Mouse (Mus musculus): ENCODE data around the gene Mief1. TPM values are rescaled to one million over a fixed set of nuclear protein-coding genes. Genes with fewer than 3 reads are reported as not detected.

The Mief1 gene
- polyA plus RNA-seq, 1 experiment from 2014 or later, result 35.2 TPM

GRCm38 (mm10) chr15:80277107-80277506, 43.3 kb downstream of the Mief1 start:
- Histone ChIP-seq H3K4me3 (ENCODE audit: low read depth, low read length) (no peak overlapping the region), H3K9me3 (replicated peaks; ENCODE audit: control insufficient read depth, low read length, poor library complexity, severe bottlenecking) (no peaks in the 10 kb centered on the region), H3K27me3 (ENCODE audit: control insufficient read depth, insufficient read depth, low read depth, low read length) (no peaks in the 10 kb centered on the region; the same call in 1 of the 2 replicates), H3K9ac (ENCODE audit: low read depth, low read length) (no peak overlapping the region), H3K4me2 (ENCODE audit: low read length) (no peak overlapping the region), H3K4me1 (ENCODE audit: control insufficient read depth, insufficient read depth, low read length) (peaks cover 2% of the 10 kb centered on the region; the same call in 1 of the 2 replicates), H3K36me3 (ENCODE audit: control insufficient read depth, insufficient read depth, low read length) (no peaks in the 10 kb centered on the region), H3K27ac (ENCODE audit: low read length) (no peak overlapping the region)
- 0 out of 2 replicates have a peak, but pooled peaks have one; percentile 28 for ATAC-seq
- 37% methylated on average over 9 of the region's 9 CpGs for WGBS

- 4% methylated on average over 6 of the region's 6 CpGs for WGBS
- ATAC-seq, result no peak
- Histone ChIP-seq H3K4me2 (ENCODE audit: low read length) (no peak overlapping the region), H3K9ac (ENCODE audit: low read depth, low read length) (no peak overlapping the region), H3K27me3 (ENCODE audit: control insufficient read depth, insufficient read depth, low read depth, low read length) (no peaks in the 10 kb centered on the region; the same call in 1 of the 2 replicates), H3K27ac (ENCODE audit: low read length) (no peak overlapping the region), H3K36me3 (ENCODE audit: control insufficient read depth, insufficient read depth, low read length) (no peaks in the 10 kb centered on the region), H3K4me3 (ENCODE audit: low read depth, low read length) (no peak overlapping the region), H3K4me1 (ENCODE audit: control insufficient read depth, insufficient read depth, low read length) (no peaks in the 10 kb centered on the region; the same call in 1 of the 2 replicates), H3K9me3 (replicated peaks; ENCODE audit: control insufficient read depth, low read length, poor library complexity, severe bottlenecking) (no peaks in the 10 kb centered on the region)
These were observed 43.8 kb downstream of the Mief1 start for GRCm38 (mm10) chr15:80277625-80278024.

DNA sequence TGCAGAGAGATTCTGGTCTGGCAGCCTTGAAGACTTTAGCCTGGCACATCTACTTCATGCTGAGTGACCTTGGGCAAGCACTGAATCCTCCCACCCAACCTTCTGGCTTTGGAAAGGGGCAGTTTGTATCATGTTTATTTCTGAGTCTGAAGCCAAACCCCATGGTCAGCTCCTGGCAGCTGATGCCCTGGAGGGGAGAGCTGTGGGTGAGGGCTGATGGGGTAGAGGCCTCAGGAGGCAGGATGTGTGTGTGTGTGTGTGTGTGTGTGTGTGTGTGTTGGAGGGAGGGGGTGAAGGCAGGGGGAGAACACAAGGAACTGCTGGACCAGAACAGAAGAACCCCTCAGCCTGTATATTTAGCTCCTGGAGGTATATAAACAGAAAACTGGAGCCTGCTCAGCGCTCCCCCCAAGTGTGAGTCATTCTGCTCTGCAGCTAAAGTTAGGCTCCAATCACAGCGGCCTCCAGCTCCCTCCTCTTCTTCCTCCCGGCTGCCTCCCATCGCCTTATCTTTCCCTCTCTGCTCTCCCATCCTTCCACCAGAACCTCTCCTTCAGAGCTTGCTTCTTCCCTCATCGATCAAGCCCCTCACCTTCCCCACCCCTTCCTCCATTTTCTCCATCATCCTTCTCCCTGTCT, 44.4 kb downstream of the Mief1 start:
- Histone ChIP-seq H3K4me1 (ENCODE audit: control insufficient read depth, insufficient read depth, low read length) (no peaks in the 10 kb centered on the region), H3K4me2 (ENCODE audit: low read length) (no peak overlapping the region), H3K9ac (ENCODE audit: low read depth, low read length) (no peak overlapping the region), H3K27ac (ENCODE audit: low read length) (no peak overlapping the region), H3K27me3 (ENCODE audit: control insufficient read depth, insufficient read depth, low read depth, low read length) (no peaks in the 10 kb centered on the region; the same call in 1 of the 2 replicates), H3K36me3 (ENCODE audit: control insufficient read depth, insufficient read depth, low read length) (no peaks in the 10 kb centered on the region), H3K4me3 (ENCODE audit: low read depth, low read length) (no peak overlapping the region), H3K9me3 (replicated peaks; ENCODE audit: control insufficient read depth, low read length, poor library complexity, severe bottlenecking) (no peaks in the 10 kb centered on the region)
- 79% methylated on average over 5 of the region's 5 CpGs for WGBS
- ATAC-seq, result no peak

DNA sequence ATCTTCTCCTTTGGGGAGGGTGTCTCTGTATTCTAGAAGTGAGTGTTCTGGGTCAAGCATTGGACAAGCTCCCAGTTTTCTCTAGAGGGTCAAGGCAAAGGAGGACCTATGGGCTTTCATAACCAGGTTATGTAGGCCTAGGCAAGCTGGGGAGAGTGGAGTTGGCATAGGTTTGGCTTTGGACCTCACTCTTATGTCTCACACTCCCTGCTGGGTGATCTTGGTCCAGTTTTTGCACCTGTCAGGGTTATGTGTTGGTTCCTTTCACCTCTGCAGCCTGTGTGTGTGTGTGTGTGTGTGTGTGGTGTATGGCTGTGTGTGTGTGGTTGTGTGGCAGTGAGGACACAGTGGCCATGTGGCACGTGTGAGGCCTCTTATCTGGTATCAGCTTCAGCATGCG, 45.2 kb downstream of the Mief1 start:
- H3K36me3 ChIP-seq (ENCODE audit: control insufficient read depth, insufficient read depth, low read length), result no peaks in the 10 kb centered on the region
- no peaks in the 10 kb centered on the region; the same call in 1 of the 2 replicates for H3K27me3 ChIP-seq (ENCODE audit: control insufficient read depth, insufficient read depth, low read depth, low read length)
- WGBS, result 87% methylated on average over 2 of the region's 2 CpGs
- no peak for ATAC-seq
- H3K9me3 ChIP-seq (replicated peaks; ENCODE audit: control insufficient read depth, low read length, poor library complexity, severe bottlenecking), result no peaks in the 10 kb centered on the region
- H3K27ac ChIP-seq (ENCODE audit: low read length), result no peak overlapping the region
- H3K4me3 ChIP-seq (ENCODE audit: low read depth, low read length), result no peak overlapping the region
- H3K9ac ChIP-seq (ENCODE audit: low read depth, low read length), result no peak overlapping the region
- no peaks in the 10 kb centered on the region for H3K4me1 ChIP-seq (ENCODE audit: control insufficient read depth, insufficient read depth, low read length)
- no peak overlapping the region for H3K4me2 ChIP-seq (ENCODE audit: low read length)

DNA sequence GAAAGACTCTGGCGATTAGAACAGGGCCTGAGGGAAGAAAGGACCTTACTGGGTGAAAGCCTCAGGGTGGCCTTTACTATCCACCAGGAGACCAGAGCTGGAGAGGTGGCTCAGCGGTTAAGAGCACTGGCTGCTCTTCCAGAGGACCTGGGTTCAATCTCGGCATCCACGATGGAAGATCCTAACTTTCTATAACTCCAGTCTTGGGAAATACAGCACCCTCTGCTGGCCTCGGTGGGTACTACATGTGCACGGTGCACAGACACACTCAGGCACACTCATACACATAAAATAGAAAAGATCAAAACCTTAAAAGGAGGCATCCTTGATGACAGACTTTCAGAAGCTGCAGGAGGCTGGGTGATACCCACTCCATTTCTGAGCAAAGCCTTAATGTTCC, 46.8 kb downstream of the Mief1 start:
- H3K4me3 ChIP-seq (ENCODE audit: low read depth, low read length), result no peak overlapping the region
- H3K27ac ChIP-seq (ENCODE audit: low read length), result no peak overlapping the region
- peaks cover 9% of the 10 kb centered on the region for H3K27me3 ChIP-seq (ENCODE audit: control insufficient read depth, insufficient read depth, low read depth, low read length)
- no peaks in the 10 kb centered on the region for H3K9me3 ChIP-seq (replicated peaks; ENCODE audit: control insufficient read depth, low read length, poor library complexity, severe bottlenecking)
- WGBS, result 15% methylated on average over 6 of the region's 6 CpGs
- H3K4me2 ChIP-seq (ENCODE audit: low read length), result no peak overlapping the region
- no peaks in the 10 kb centered on the region for H3K4me1 ChIP-seq (ENCODE audit: control insufficient read depth, insufficient read depth, low read length)
- no peaks in the 10 kb centered on the region for H3K36me3 ChIP-seq (ENCODE audit: control insufficient read depth, insufficient read depth, low read length)
- ATAC-seq, result no peak
- no peak overlapping the region for H3K9ac ChIP-seq (ENCODE audit: low read depth, low read length)

- H3K4me3 ChIP-seq (ENCODE audit: low read depth, low read length), result peak within 1 kb of the TSS; percentile 74
- peaks cover 18% of the 10 kb centered on the region for H3K4me1 ChIP-seq (ENCODE audit: control insufficient read depth, insufficient read depth, low read length)
- H3K36me3 ChIP-seq (ENCODE audit: control insufficient read depth, insufficient read depth, low read length), result no peaks in the 10 kb centered on the region
- H3K4me2 ChIP-seq (ENCODE audit: low read length), result peak within 1 kb of the TSS; percentile 76
- H3K9me3 ChIP-seq (replicated peaks; ENCODE audit: control insufficient read depth, low read length, poor library complexity, severe bottlenecking), result no peaks in the 10 kb centered on the region
- ATAC-seq, result peak; percentile 85
- peak within 1 kb of the TSS; percentile 58 for H3K27ac ChIP-seq (ENCODE audit: low read length)
- WGBS, result 1% methylated on average over 38 of the region's 50 CpGs
- H3K9ac ChIP-seq (ENCODE audit: low read depth, low read length), result peak within 1 kb of the TSS; percentile 82
- peaks cover 24% of the 10 kb centered on the region for H3K27me3 ChIP-seq (ENCODE audit: control insufficient read depth, insufficient read depth, low read depth, low read length)
These were observed 53.1 kb downstream of the Mief1 start, which contains the start of gene Cacna1i for GRCm38 (mm10) chr15:80286851-80287415. Gene Cacna1i (plus strand): TSS chr15:80287238.

DNA sequence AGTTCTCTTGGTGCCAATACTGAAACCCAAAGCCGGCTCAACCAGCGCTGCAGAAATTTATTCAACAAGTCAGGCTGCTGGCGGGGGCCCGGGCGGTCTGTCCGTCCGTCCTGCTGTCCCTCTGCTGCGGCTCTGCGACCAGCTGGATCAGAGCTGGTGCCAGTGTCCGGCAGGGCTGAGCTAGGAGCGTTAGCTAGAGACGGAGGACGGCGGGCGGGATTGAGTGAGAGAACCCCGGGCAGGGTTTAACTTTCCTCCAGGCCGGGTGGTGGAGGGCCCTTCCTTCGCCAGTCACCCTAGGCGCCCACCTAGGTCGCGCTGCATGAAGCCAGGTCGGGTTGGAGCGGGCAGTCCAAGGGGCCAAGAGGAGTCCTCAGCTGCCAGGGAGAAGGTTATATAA, 54.2 kb downstream of the Mief1 start:
- H3K27ac ChIP-seq (ENCODE audit: low read length), result peak overlapping the region; percentile 2
- peak overlapping the region; percentile 74 for H3K4me3 ChIP-seq (ENCODE audit: low read depth, low read length)
- H3K27me3 ChIP-seq (ENCODE audit: control insufficient read depth, insufficient read depth, low read depth, low read length), result peaks cover 24% of the 10 kb centered on the region
- peak overlapping the region; percentile 82 for H3K9ac ChIP-seq (ENCODE audit: low read depth, low read length)
- H3K9me3 ChIP-seq (replicated peaks; ENCODE audit: control insufficient read depth, low read length, poor library complexity, severe bottlenecking), result no peaks in the 10 kb centered on the region
- ATAC-seq, result 0 out of 2 replicates have a peak, but pooled peaks have one; percentile 18
- H3K36me3 ChIP-seq (ENCODE audit: control insufficient read depth, insufficient read depth, low read length), result no peaks in the 10 kb centered on the region
- peak overlapping the region; percentile 76 for H3K4me2 ChIP-seq (ENCODE audit: low read length)
- 0% methylated on average over 23 of the region's 23 CpGs for WGBS
- peaks cover 18% of the 10 kb centered on the region for H3K4me1 ChIP-seq (ENCODE audit: control insufficient read depth, insufficient read depth, low read length)

DNA sequence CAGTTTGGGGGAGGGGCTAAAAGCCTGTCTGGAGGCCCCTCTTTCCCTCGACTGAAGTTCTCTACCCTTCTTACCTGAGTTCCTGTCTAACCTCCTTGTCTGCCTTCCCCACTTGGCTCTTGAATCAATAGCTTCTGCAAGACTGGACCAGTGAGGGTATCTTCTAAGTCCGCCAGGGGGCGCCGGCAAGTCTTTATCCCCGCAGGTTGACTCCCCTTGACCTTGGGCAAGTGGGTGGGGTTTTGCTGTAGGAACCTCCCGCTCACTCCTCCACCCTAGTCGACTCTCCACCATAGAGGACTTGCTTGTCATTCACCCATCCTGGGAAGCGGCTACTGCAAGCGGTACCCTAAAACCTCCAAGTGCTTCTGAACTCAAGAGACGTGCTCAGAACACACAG, 55.6 kb downstream of the Mief1 start:
- ATAC-seq, result no peak
- no peaks in the 10 kb centered on the region for H3K9me3 ChIP-seq (replicated peaks; ENCODE audit: control insufficient read depth, low read length, poor library complexity, severe bottlenecking)
- peak overlapping the region; percentile 76 for H3K4me2 ChIP-seq (ENCODE audit: low read length)
- H3K9ac ChIP-seq (ENCODE audit: low read depth, low read length), result no peak overlapping the region
- 13% methylated on average over 10 of the region's 10 CpGs for WGBS
- no peak overlapping the region for H3K4me3 ChIP-seq (ENCODE audit: low read depth, low read length)
- H3K4me1 ChIP-seq (ENCODE audit: control insufficient read depth, insufficient read depth, low read length), result peaks cover 18% of the 10 kb centered on the region
- H3K27me3 ChIP-seq (ENCODE audit: control insufficient read depth, insufficient read depth, low read depth, low read length), result peaks cover 24% of the 10 kb centered on the region
- H3K27ac ChIP-seq (ENCODE audit: low read length), result no peak overlapping the region
- H3K36me3 ChIP-seq (ENCODE audit: control insufficient read depth, insufficient read depth, low read length), result no peaks in the 10 kb centered on the region

DNA sequence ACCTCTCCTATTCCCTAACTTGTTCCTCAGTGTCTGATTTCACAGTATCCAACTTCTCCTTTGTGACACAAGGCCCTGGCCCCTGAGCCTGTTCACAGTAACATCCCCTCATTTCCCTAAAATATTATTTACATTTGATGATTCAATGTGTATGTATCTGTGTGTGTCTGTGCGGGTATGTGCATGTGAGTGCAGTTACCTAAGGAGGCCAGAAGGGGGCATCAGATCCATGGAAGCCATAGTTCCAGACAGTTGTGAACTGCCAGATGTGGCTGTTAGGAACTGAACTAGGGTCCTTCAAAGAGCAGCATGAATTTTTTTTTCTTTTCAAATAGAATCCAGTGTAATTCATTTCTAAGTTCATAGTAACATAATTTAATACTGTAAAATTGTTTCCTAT, 63.3 kb downstream of the Mief1 start:
- Histone ChIP-seq H3K9me3 (replicated peaks; ENCODE audit: control insufficient read depth, low read length, poor library complexity, severe bottlenecking) (no peaks in the 10 kb centered on the region), H3K27ac (ENCODE audit: low read length) (no peak overlapping the region), H3K4me3 (ENCODE audit: low read depth, low read length) (no peak overlapping the region), H3K4me1 (ENCODE audit: control insufficient read depth, insufficient read depth, low read length) (no peaks in the 10 kb centered on the region), H3K36me3 (ENCODE audit: control insufficient read depth, insufficient read depth, low read length) (no peaks in the 10 kb centered on the region; the same call in 1 of the 2 replicates), H3K9ac (ENCODE audit: low read depth, low read length) (no peak overlapping the region), H3K4me2 (ENCODE audit: low read length) (no peak overlapping the region), H3K27me3 (ENCODE audit: control insufficient read depth, insufficient read depth, low read depth, low read length) (no peaks in the 10 kb centered on the region)
- 95% methylated on average over 1 of the region's 1 CpGs for WGBS
- no peak for ATAC-seq

Measured in midbrain, embryonic 16.5 days (tissue).